Mouse (Mus musculus) liver, adult 2 months (tissue): ENCODE measurements around the gene Arf6.

Experiments used
- CTCF ChIP-seq: fragments of 200-500 bp; IDR thresholded peaks from 2 replicates; pipeline ENCODE4 v1.5.1; 2011; ENCODE audit warnings: low read depth, low read length, control low read depth
- POLR2A ChIP-seq: fragments of 200-500 bp; IDR thresholded peaks from 2 replicates; pipeline ENCODE4 v1.6.1; 2011; ENCODE audit warnings: low read length, control low read depth; ENCODE audit not compliant: insufficient read depth; ENCODE audit errors: extremely low read depth

DNA sequence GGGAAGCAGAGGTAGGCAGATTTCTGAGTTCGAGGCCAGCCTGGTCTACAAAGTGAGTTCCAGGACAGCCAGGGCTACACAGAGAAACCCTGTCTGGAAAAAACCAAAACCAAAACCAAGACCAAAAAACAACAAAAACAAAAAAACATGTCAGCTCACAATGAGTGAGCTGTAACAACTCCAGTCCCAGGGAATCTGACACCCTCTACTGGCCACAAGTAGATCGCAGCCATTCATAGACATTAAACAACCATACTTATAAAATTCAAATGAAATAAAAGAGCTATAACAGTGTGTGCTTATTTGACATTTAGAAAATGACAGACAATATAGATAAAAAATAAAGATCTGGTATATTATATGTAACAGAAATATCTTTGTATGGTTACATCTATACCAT lies 38.4 kb upstream of the Arf6 start:
- TF ChIP-seq CTCF (no peak; the same call in 1 of the 2 replicates), POLR2A (no peak)
